ENCODE assay signal across 40 mouse cellular contexts in genomic region chr9:54299389-54299788, GRCm38 (mm10). TPM values are rescaled to one million over a fixed set of nuclear protein-coding genes. Genes with fewer than 3 reads are reported as not detected.
"Had no signal": no experiment of that assay in that cellular context is flagged by ENCODE, and none has a peak within 500 bp of the region (broad histone marks: within the 10 kb centered on the region; RNA-seq: fewer than 3 reads in every experiment).

No protein-coding gene starts in this region.

- H3K9ac ChIP-seq: heart, embryonic 12.5 days; heart, embryonic 13.5 days; heart, embryonic 15.5 days; hindbrain, embryonic 12.5 days; hindbrain, embryonic 13.5 days; hindbrain, embryonic 14.5 days; hindbrain, embryonic 15.5 days; intestine, embryonic 15.5 days; kidney, embryonic 15.5 days had no signal

- H3K4me2 ChIP-seq: heart, embryonic 11.5 days; heart, embryonic 12.5 days; heart, embryonic 13.5 days; heart, embryonic 15.5 days; hindbrain, embryonic 12.5 days; hindbrain, embryonic 13.5 days; hindbrain, embryonic 14.5 days; hindbrain, embryonic 15.5 days; intestine, embryonic 15.5 days; kidney, embryonic 15.5 days had no signal

- H3K27me3 ChIP-seq: heart, embryonic 12.5 days; heart, embryonic 13.5 days; heart, embryonic 15.5 days; hindbrain, embryonic 12.5 days; hindbrain, embryonic 13.5 days; hindbrain, embryonic 15.5 days; intestine, embryonic 15.5 days; kidney, embryonic 15.5 days had no signal

- H3K4me1 ChIP-seq: heart, embryonic 10.5 days; heart, embryonic 12.5 days; heart, embryonic 13.5 days; heart, embryonic 15.5 days; hindbrain, embryonic 12.5 days; hindbrain, embryonic 13.5 days; hindbrain, embryonic 15.5 days; intestine, embryonic 15.5 days; kidney, embryonic 15.5 days had no signal

- H3K9me3 ChIP-seq: heart, embryonic 10.5 days; heart, embryonic 12.5 days; heart, embryonic 13.5 days; heart, embryonic 15.5 days; hindbrain, embryonic 10.5 days; hindbrain, embryonic 12.5 days; hindbrain, embryonic 13.5 days; hindbrain, embryonic 15.5 days; intestine, embryonic 15.5 days; kidney, embryonic 15.5 days had no signal

- DNase-seq: heart, adult 2 months; heart, postnatal 10 days; heart, postnatal 14 days; heart, postnatal 36 days; heart, postnatal 4 days; kidney, adult 11 months; kidney, adult 18-20 months; kidney, postnatal 4 days; layer of hippocampus, adult 9-11 months had no signal

- H3K27ac ChIP-seq: heart, adult 2 months; heart, embryonic 10.5 days; heart, embryonic 13.5 days; heart, embryonic 15.5 days; hindbrain, embryonic 10.5 days; hindbrain, embryonic 12.5 days; hindbrain, embryonic 13.5 days; hindbrain, embryonic 14.5 days; hindbrain, embryonic 15.5 days; hindbrain, postnatal 0 days; intestine, embryonic 15.5 days; kidney, embryonic 15.5 days; kidney, postnatal 0 days; layer of hippocampus, adult 2 months had no signal

- ATAC-seq: hindbrain, embryonic 16.5 days; hindbrain, postnatal 0 days; inflammation-experienced regulatory T-cells, adult 6 months; intestine, embryonic 16.5 days; intestine, postnatal 0 days had no signal

- H3K4me3 ChIP-seq: heart, adult 2 months; heart, embryonic 10.5 days; heart, embryonic 12.5 days; heart, embryonic 13.5 days; heart, embryonic 15.5 days; hindbrain, embryonic 10.5 days; hindbrain, embryonic 12.5 days; hindbrain, embryonic 13.5 days; hindbrain, embryonic 15.5 days; intestine, embryonic 15.5 days; kidney, embryonic 15.5 days; layer of hippocampus, adult 2 months had no signal

- H3K36me3 ChIP-seq: heart, embryonic 10.5 days; heart, embryonic 12.5 days; heart, embryonic 13.5 days; heart, embryonic 15.5 days; hindbrain, embryonic 10.5 days; hindbrain, embryonic 12.5 days; hindbrain, embryonic 13.5 days; hindbrain, embryonic 15.5 days; intestine, embryonic 15.5 days; kidney, embryonic 15.5 days had no signal

RNA-seq across cellular contexts. Expression of gene Gldn, which starts 13.1 kb away (rescaled TPM):
- total RNA-seq: hematopoietic stem cell, adult 5-6 weeks had no signal
- polyA plus RNA-seq: heart, embryonic 11.5 days; heart, embryonic 12.5 days; heart, embryonic 13.5 days; heart, embryonic 14.5 days; heart, embryonic 15.5 days; heart, embryonic 16.5 days; heart, postnatal 0 days; inflammation-experienced regulatory T-cells, adult 6 months; intestine, embryonic 14.5 days; intestine, embryonic 15.5 days; intestine, embryonic 16.5 days; intestine, postnatal 0 days had no signal

RNA-seq across cellular contexts. Expression of gene Cyp19a1, which starts 31.5 kb away (rescaled TPM):
- total RNA-seq: heart, adult 2 months; heart, adult 8-10 months; heart, postnatal 10 days; heart, postnatal 14 days; heart, postnatal 25 days; heart, postnatal 36 days; heart, postnatal 4 days; hematopoietic stem cell, adult 5-6 weeks; hindbrain, postnatal 0 days had no signal
- polyA plus RNA-seq: heart, adult 2 months; heart, embryonic 10.5 days; heart, embryonic 11.5 days; heart, embryonic 12.5 days; heart, embryonic 13.5 days; heart, embryonic 14.5 days; heart, embryonic 15.5 days; heart, embryonic 16.5 days; heart, postnatal 0 days; hindbrain, embryonic 10.5 days; hindbrain, embryonic 11.5 days; hindbrain, embryonic 12.5 days; hindbrain, embryonic 13.5 days; hindbrain, embryonic 14.5 days; hindbrain, embryonic 16.5 days; hindbrain, postnatal 0 days; inflammation-experienced regulatory T-cells, adult 6 months; intestine, embryonic 14.5 days; intestine, embryonic 15.5 days; intestine, embryonic 16.5 days; intestine, postnatal 0 days; kidney, adult 2 months; kidney, embryonic 14.5 days; kidney, embryonic 15.5 days; kidney, embryonic 16.5 days; kidney, postnatal 0 days; large intestine, adult 2 months had no signal
